Mouse (Mus musculus) thymus, postnatal 14 days (tissue): Measurements from ENCODE around the gene Gm3159.
"Not testable (repeated sequence)": the region's sequence is repeated elsewhere in the genome, so short reads cannot be mapped to it uniquely, and the experiment has no call there.

Experiments used
- DNase-seq: peaks from one replicate; pipeline ENCODE4 v3.0.0; 2021

Gene Gm3159

DNA sequence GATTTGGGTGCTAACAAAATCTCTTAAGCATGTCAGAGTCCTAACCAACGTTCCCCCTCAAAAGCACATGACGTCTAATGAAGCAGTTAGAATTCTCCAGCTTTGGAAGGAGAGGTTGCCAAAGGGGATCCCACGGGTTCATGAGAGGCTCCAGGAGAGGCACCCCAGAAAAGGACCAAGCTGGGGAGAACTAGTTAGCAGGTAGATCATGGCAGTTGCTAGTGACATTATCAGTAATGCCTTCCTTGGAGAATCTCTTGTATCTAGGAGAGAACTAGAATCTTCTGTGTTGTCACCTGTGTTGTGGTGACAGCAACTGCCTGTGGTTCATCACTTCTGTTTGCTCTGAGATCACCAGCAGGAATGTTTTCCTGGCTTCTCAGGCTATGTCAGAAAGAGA is at the start of gene Gm3159:
Gm3159 (plus strand) TSS at position 301 of the 400 bp plus-strand sequence.
- DNase-seq: not testable (repeated sequence)

DNA sequence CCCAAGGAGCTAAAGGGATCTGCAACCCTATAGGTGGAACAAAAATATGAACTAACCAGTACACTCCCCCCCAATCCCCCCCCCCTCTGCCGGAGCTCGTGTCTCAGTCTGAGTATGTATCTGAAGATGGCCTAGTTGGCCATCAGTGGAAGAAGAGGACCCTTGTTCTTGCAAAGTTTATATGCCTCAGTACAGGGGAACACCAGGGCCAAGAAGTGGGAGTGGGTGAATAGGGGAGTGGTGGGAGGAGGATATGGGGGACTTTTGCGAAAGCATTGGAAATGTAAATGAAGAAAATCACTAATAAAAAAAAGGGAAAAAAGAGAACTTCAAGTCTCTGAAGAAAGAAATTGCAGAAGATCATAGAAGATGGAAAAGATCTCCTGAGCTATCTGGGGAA is 28.3 kb upstream of the Gm3159 start:
- DNase-seq: not testable (repeated sequence)

DNA sequence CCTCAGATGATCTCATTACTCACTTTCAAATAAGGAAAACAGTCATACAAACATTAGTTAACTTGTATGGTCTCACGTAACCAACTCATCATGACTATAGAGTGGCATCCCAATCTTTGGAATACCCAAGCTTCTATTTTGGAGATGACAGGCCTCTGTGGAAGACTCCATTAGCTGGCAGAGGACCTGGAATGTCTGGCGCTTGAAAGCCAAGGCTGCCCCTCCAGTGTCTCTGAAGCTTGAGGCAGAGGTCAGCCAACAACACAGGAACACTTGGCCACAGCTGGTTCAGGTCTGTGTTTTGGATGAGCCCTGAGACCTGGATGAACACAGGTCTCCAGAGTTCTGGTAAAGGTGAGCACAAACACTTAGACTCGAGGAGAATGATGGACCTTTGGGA is 27.6 kb upstream of the Gm3159 start:
- DNase-seq: not testable (repeated sequence)

DNA sequence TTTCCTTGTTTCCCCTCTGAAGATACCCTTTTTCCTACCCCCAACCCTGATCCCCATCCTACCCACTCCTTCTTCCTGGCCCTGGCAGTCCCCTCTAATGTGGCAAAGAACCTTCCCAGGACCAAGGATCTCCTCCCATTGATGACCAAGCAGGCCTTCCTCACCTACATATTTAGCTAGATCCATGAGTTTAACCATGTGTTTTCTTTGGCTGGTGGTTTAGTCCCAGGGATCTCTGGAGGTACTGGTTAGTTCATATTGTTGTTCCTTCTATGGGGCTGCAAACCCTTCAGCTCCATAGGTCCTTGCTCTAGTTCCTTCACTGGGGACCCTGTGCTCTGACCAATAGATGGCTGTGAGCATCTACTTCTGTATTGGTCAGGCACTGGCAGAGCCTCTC is 19.5 kb upstream of the Gm3159 start:
- not testable (repeated sequence) for DNase-seq

DNA sequence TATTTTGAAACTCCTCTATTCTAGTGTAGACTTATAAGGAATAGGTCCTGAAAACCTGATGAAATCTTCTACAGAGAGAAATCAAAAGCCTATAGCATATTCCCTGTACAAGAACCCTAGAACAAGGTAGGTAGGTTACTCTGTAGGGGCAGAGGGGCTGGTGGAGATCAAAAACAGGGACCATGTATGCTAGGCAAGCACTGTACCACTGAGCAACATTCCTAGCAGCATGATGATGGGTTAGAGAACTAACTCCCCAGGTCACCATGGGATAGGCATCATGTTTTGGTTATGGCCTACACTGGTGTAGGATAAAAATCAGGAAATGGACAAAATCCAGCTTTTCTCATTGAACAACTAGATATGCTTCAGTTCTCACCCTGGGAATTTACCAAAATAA is 11.7 kb upstream of the Gm3159 start:
- not testable (repeated sequence) for DNase-seq

DNA sequence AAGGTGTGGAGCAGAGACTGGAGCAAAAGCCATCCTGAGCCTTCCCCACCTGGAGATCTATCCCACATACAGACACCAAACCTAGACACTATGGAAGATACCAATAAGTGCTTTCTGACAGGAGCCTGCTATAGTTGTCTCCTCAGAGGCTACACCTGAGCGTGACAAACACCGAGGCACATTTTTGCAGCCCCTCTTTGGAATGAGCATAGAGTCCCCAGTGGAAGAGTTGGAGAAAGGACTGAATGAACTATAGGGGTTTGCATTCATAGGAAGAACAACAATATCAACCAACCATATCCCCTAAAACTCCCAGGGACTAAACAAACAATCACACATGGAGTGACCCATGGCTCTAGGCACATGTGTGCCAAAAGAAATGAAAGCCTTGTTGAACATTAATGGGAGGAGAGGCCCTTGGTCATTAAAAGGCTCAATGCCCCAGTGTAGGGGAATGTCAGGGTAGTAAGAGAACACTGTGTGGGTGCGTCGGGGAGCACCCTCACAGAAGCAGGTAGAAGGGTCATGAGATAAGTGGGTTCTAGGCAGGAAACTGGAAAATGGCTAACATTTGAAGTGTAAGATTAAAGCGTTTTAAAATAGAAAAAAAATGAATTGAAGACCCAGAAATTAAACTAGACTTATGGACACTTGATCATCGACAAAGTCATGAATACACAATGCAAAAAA is 4.3 kb upstream of the Gm3159 start:
- not testable (repeated sequence) for DNase-seq

DNA sequence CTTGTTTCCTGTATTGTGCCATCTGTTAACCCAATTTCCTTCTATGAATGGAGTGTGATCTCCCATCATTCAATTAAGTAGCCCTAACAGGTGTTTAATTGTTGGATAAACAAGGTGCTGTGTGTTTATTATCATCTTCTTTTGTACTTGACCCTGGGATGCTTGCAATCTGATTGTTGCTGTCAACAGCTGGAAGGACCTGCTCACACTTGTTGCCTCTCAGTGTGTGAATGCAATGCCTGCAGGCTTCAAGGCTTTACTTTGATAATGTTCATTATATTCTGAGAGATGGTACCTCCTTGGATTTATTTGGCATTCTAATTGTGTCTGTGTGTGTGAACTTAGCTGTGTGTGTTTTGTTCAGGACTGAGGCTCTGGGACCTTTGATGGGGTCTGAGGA is 1.3 kb downstream of the Gm3159 start:
- not testable (repeated sequence) for DNase-seq

DNA sequence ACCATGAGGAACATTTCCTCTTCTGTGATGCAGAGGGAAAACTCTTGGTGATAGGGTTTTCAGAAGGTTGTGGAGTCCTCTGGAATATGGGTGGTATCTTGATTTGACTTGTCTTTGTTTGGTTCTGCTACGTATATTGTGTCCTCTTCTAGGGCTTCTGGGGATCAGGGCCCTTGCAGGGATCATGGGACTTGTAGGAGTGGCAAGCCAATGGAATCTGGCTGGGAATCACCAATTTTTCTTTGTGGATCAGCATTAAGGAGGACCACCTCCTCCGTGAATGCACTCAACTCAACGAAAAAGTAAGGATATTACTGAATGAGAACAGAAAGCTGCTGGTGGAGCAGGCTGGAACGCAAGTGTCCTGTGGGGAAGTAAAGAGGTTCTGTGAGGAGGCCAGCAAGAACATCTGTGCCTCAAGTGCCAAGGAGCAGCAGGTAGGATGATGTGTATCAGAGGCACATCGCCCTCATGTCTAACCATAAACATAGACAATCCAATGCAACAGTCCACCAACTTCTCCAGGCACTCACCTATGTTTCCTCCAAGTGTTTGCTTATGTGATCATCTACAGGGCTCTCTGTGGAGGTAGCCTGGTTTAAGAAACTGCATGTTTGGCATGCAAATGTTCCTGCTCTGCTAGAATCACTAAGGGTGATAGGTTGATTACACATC is 2.9 kb downstream of the Gm3159 start:
- not testable (repeated sequence) for DNase-seq

DNA sequence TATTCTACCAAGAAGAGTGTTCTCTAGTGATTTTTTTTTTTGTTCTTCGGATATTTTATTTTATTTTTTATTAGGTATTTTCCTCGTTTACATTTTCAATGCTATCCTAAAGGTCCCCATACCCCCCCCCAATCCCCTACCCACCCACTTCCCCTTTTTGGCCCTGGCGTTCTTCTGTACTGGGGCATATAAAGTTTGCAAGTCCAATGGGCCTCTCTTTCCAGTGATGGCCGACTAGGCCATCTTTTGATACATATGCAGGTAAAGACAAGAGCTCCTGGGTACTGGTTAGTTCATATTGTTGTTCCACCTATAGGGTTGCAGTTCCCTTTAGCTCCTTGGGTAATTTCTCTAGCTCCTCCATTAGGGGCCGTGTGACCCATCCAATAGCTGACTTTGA is 3.9 kb downstream of the Gm3159 start:
- DNase-seq: not testable (repeated sequence)

DNA sequence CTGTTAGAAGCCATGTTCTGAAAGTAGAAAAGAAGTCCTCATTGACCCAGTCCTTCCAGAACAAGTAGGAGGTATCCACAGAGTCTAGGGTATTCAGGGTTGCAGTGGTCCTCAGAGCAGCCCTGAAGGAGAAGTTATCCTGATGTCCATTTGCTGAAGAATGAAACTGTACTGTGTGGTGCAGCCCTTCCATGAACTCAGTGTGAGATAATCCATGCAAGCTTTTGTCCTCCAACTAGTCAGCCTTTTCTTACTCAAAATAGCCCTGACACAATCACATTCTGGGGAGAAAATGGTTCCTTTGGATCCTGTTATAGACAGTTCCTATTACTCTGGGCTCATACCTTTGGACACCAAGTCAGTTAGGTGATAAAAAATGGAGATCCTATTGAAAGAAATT is 6.5 kb downstream of the Gm3159 start:
- not testable (repeated sequence) for DNase-seq

DNA sequence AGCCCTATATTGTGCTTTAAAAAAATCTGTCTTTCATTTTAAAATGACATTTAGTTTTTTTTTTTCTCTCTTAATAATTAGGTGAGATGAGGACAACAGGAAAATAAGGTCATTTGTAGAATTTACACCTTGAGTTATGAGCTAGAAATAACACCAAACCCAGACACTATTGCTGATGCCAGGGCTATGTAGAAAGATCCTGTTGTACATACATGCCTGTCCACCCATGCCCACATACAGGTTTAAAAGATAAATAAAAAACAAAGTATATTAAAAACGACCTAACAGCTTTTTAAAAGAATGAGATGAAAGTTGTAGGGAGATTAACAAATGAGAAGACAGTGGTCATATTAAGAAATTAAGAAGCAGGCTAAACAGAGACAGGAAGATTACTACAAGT is 12.6 kb downstream of the Gm3159 start:
- DNase-seq: not testable (repeated sequence)

DNA sequence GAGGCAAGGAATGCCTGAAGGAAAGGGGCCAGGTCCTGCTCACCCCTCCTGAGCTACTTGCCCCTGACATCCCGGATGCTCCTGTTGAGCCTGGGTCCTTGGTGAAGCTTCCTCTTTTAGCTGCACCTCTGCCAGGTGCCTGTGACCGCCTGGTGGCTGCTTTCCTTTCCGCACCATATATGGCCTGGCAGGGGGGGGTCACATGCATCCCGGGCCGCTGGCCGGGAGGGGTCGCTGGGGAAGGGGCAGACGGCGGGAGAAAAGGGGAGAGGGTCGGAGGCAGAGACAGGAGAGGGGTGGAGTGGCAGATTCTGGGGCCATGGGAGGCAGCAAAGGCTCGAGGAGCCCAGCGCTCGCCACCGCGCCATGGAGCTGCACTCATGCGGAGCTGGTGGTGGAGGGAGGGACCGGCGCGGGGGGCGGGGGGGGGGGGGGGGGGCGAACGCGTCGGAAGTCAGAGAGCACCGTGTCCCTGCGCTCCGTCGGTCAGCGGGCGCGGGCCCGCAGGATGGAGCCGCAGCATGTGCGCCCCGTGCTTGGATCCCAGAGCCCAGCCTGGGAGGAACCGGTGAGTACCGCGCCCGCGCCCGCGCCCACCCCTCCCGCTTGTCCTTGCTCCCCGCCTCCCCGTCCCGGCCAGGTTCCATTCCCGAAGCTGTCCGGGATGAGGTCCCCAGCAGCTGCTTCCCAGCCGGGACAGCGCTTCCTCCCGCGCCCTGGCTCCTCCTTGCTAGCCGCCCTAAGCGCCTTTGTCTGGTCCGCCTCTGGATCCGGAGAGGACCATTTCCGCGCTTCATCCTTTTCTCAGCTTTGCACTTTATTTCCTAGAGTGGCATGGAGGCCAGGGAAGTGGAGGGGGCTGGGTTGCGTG is 17.9 kb downstream of the Gm3159 start, which contains the start of gene Gm3164:
Gm3164 (plus strand) TSS at position 484 of the 871 bp plus-strand sequence.
- peak; percentile 22 for DNase-seq

DNA sequence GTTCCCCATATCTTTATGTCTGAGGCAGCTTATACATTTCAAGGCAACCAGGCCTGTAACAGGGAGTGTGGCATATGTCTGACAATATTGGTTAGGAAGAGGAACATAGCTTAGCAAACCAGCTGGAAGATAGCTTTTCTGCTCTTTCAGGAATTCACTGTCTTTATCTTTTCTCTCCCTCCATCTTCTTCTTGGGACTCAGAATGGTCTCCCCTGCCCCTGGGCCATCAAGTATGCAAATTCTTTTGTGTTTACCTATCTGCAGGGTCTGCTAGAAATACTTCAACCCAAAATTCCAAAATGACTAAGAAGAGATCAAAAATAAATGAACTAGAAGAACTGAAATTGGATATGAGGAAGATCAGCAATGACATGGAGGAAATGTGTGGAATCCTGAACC is 33.4 kb downstream of the Gm3159 start, which contains the start of gene Gm3173:
Gm3173 (plus strand) TSS at position 301 of the 400 bp plus-strand sequence.
- not testable (repeated sequence) for DNase-seq
